Mouse (Mus musculus) embryonic stem cell, embryonic (primary cell): Measurements from ENCODE around the gene Pcid2.

Source experiments
- CTCF ChIA-PET, 4 experiments: fragments of 300-600 bp in 2 of 4; fragments of 350-600 bp in 2 of 4; sonication (Branson Sonifier 250); formaldehyde crosslinking; loops; one replicate each; lab custom pipeline; 2022; ENCODE audit warnings: inconsistent platforms in 2 of 4; lab: Charles Lee
- POLR2A ChIA-PET, 4 experiments: fragments of 300-600 bp in 2 of 4; fragments of 350-600 bp in 2 of 4; sonication (Branson Sonifier 250); formaldehyde crosslinking; loops; one replicate each; lab custom pipeline; 2022; ENCODE audit warnings: antibody characterized with exemption in 4 of 4, inconsistent platforms in 1 of 4; lab: Charles Lee

The Pcid2 gene

DNA sequence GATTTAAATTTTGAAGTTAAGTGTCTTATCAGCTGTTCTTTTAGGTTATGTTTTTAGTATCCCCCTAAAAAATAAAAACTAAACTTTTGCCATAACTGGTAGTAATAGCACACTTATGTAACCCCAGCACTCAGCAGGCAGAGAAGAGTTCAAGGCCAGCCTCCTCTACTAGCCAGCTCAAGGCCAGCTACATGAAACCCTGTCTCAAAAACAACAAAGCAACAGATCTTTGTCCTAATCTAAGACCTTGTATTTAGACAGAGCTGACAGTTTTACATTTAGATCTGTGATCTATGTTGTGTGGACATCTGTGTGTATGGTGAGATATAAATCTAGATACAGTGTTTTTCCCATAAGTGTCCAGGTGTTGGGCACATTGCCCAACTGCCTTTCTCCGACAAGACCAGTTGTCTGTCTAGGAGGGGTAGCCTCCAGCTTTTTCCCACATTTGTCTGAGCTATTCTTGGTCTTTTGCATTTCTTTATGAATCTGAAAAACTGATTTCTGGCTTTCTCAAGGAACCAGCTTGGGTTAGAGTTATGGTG, 4.2 kb upstream of the Pcid2 start:
- ChIA-PET CTCF (interaction anchor here in 1 of 4 experiments (1.1 kb wide), 1 partner anchor 23 kb away, joined by 3 read pairs; no protein-coding TSS in a partner anchor), POLR2A (interaction anchor here in 2 of 4 experiments (0.6 to 1.5 kb wide), 4 partner anchors 50 to 231 kb away, joined by 3 read pairs; partner anchors contain the start of gene Lamp1 (in 1 of the 2))

DNA sequence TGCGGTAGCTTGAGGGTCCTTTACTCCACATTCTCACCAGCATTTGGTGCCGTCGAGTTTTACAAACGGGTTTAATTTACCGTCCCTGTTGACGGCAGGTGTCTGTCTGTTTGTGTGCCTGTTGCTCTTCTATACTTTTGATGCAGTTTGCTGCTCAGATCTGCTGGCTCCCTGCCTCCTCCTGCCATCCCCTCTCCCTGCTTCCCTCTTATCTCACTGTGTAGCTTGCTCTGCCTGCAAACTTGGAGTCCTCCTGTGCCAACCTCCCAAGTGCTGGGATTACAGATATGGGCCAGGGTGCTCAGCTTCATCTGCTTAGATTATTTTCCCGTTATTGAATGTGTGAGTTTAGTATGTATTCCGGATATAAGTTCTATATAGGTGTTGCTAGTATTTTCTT, 3.7 kb upstream of the Pcid2 start:
- POLR2A ChIA-PET = interaction anchor here in 2 of 4 experiments (1.4 to 1.5 kb wide), 3 partner anchors 50 to 178 kb away, joined by 3 read pairs; partner anchors contain the start of gene Lamp1 (in 1 of the 2)
- CTCF ChIA-PET = interaction anchor here in 1 of 4 experiments (1.1 kb wide), 1 partner anchor 23 kb away, joined by 3 read pairs; no protein-coding TSS in a partner anchor

DNA sequence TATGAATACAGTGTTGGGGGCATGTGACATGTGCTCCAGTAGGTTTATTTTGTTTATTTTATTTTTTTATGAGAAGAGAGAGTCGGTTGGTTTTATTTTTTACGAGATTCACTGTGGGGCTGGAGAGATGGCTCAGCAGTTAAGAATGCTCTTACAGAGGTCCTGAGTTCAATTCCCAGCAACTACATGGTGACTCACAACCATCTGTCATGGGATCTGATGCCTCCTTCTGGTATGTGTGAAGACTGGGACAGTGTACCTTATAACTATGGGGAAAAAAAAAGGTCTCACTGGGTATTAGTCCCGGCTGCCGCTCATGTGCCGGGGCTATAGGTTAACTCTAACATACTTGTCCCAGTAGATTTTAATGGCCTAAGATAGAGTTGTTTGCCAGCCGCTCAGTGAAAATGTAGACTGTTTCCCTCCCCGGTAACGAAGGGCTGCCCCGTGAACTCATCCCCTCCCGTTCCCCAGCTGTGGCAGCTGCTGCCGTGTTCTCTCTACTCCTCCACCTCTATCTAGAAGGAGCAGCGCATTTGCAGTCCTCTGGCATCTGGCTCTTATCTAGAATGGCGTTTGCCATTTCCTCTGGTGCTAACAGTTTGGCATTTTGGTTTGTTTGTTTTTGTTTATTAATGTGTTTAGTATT, 2.9 kb upstream of the Pcid2 start:
- ChIA-PET POLR2A (interaction anchor here in 1 of 4 experiments (1.1 kb wide), 1 partner anchor 50 kb away, joined by 3 read pairs; no protein-coding TSS in a partner anchor), CTCF (no interaction called here)

DNA sequence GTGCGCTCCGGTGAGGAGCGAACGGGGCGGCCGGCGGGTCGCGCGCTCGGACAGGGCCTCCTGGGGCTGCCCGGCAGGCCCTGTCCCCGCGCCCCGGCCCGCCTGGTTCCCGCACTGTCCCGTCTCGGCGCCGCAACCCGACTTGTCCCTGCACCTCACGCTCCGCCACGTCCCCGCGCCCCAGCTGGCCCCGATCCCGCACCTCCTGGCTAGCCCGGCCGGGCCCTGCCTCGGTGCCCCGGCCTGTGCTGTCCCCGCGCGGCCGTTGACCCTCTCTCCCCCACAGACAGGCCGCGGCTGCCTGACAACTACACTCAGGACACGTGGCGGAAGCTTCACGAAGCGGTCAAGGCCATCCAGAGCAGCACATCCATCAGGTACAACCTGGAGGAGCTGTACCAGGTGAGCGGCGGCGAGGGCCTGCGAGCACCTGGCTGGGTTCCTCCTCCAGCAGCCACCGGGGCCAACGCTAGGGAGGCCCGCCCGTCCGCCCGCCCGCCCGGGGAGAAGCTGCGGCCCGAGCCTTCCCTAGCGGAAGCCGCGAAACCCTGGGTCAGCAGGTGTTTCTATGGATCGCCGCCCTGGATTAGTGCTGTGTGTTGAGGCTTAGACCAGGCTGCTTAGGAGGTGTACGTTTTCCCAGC, 771 bp upstream of the Pcid2 start:
- POLR2A ChIA-PET = interaction anchor here in 3 of 4 experiments (0.6 to 2.3 kb wide), 36 partner anchors 10 to 679 kb away, joined by 3 to 12 read pairs (median 4); partner anchors contain the start of genes Lamp1 (in 2 of the 3), Dcun1d2 (in 1 of the 3), Tmco3 (in 1 of the 3) and Upf3a (in 1 of the 3)
- CTCF ChIA-PET = interaction anchor here in 3 of 4 experiments (0.6 to 1.4 kb wide), 5 partner anchors 26 to 186 kb away, joined by 3 to 5 read pairs (median 3); no protein-coding TSS in a partner anchor

DNA sequence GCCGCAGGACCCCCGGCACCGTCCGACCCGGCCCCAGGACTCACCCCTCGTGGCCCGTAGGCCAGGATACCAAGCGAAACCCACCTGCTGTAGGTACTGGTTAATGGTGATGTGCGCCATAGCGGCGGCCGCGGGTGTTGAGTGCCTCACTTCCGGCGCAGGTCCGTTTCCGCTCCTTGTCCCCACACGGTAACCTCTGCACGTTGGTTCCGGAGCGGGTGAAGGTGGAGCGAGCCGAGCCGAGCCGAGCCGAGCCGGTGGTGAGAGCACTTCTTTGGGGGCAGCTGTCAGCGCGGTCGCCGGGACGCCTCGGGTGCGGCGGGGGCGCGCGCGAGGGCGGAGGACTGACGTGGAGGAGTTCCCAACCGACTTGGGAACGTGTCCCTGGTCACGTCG, 570 bp downstream of the Pcid2 start:
- CTCF ChIA-PET = interaction anchor here in 1 of 4 experiments (1.0 kb wide), 1 partner anchor 27 kb away, joined by 3 read pairs; no protein-coding TSS in a partner anchor

DNA sequence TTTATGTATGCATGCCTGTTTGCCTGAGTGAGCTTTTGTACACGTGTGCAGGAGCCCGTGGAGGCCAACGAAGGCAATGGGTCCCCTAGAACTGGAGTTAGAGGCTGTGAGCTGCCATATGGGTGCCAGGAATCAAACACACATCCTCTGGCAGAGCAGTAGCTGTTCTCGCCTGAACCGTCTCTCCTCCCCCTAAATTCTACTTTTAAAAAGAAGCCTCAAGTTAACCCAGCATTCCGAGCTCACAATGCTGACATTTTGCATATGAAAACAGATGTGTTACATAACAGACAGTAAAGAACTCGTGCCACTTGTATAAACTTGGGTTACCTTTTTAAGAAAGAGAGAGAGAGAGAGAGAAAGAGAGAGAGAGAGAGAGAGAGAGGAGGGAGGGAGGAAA, 27.7 kb downstream of the Pcid2 start:
- ChIA-PET CTCF (interaction anchor here in 2 of 4 experiments (0.6 to 0.7 kb wide), 2 partner anchors 90 to 150 kb away, joined by 5 to 6 read pairs; no protein-coding TSS in a partner anchor), POLR2A (interaction anchor here in 3 of 4 experiments (0.6 to 2.0 kb wide), 6 partner anchors 27 to 242 kb away, joined by 3 to 7 read pairs (median 4); partner anchors contain the start of genes Cul4a (in 2 of the 3) and Pcid2 (in 2 of the 3))

More for the DNA sequence above, 570 bp downstream of the Pcid2 start:
- POLR2A ChIA-PET = interaction anchor here in 3 of 4 experiments (0.6 to 2.3 kb wide), 31 partner anchors 8 to 263 kb away, joined by 3 to 12 read pairs (median 4); partner anchors contain the start of genes Dcun1d2 (in 1 of the 3), Lamp1 (in 1 of the 3) and Tmco3 (in 1 of the 3)

DNA sequence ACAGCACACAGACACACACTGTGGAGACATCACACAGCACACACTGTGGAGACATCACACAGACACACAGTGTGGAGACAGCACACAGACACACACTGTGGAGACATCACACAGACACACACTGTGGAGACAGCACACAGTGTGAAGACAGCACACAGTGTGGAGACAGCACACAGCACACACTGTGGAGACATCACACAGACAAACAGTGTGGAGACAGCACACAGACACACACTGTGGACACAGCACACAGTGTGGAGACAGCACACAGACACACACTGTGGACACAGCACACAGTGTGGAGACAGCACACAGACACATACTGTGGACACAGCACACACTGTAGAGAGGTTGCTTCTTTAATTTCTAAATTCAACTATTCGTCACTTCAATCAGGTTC, 29.7 kb downstream of the Pcid2 start:
- POLR2A ChIA-PET = interaction anchor here in 2 of 4 experiments (1.3 to 1.4 kb wide), 2 partner anchors 8 to 31 kb away, joined by 3 read pairs; no protein-coding TSS in a partner anchor
- CTCF ChIA-PET = interaction anchor here in 2 of 4 experiments (0.6 kb wide), 2 partner anchors 400 to 816 kb away, joined by 3 to 5 read pairs; no protein-coding TSS in a partner anchor

DNA sequence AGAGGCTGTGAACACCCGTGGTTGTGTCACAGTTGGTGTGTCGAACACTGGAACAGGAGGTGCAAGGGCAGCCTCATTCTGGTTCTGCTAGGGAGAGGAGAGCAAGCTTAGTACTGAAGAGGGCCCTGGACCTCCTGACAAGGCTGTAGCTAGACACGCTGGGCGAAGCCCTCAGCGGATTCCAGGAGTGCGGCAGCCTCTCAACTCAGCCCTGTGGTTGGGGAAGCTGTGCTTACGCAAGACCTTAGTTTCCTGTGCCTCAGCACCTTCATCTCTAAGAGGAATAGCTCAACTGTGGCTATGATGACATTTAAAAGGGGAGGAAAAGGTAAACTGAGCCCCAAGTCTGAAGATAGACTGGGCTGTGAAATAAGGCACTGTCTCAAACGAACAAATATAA, 30.2 kb downstream of the Pcid2 start:
- POLR2A ChIA-PET = interaction anchor here in 2 of 4 experiments (0.5 to 1.3 kb wide), 5 partner anchors 11 to 941 kb away, joined by 3 to 4 read pairs (median 3); no protein-coding TSS in a partner anchor
- CTCF ChIA-PET = interaction anchor here in 1 of 4 experiments (0.6 kb wide), 1 partner anchor 816 kb away, joined by 5 read pairs; no protein-coding TSS in a partner anchor

DNA sequence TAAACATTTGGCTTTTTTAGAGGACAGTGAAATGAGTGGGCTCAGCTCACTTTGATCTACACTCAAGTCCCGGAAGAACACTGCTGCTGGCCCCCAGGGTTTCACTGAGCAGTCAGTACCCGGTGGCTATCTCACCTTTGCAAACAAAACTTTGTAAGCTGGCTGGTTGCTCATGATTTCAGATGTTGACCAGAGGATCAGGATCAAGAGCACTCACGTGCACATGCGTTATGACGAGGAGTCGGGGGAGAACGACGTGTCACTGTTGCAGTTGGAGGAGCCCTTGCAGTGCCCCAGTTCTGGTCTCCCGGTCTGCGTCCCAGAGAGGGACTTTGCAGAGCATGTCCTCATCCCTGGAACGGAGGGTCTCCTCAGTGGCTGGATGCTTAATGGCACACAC, 32.0 kb downstream of the Pcid2 start:
- CTCF ChIA-PET = no interaction called here
- POLR2A ChIA-PET = interaction anchor here in 2 of 4 experiments (0.6 to 2.0 kb wide), 4 partner anchors 21 to 146 kb away, joined by 3 to 6 read pairs (median 6); no protein-coding TSS in a partner anchor

DNA sequence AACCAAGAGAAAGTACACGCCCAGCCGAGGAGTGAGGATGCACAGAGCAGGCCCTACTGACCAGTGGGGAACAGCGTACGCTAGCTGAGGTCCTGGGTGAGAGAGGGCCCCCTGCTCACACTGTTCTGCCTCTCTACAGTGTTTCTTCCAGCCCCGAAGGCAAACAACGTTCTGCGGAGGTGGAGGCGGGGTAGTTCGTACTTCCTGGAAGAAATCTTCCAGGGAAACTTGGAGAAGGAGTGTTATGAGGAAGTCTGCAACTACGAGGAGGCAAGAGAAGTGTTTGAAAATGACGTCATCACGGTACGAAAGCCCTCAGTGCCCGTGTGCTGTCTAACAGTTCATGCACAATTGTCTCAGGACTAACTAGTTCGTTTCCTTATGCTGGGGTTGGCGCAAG, 42.1 kb downstream of the Pcid2 start:
- POLR2A ChIA-PET = no interaction called here
- CTCF ChIA-PET = no interaction called here

DNA sequence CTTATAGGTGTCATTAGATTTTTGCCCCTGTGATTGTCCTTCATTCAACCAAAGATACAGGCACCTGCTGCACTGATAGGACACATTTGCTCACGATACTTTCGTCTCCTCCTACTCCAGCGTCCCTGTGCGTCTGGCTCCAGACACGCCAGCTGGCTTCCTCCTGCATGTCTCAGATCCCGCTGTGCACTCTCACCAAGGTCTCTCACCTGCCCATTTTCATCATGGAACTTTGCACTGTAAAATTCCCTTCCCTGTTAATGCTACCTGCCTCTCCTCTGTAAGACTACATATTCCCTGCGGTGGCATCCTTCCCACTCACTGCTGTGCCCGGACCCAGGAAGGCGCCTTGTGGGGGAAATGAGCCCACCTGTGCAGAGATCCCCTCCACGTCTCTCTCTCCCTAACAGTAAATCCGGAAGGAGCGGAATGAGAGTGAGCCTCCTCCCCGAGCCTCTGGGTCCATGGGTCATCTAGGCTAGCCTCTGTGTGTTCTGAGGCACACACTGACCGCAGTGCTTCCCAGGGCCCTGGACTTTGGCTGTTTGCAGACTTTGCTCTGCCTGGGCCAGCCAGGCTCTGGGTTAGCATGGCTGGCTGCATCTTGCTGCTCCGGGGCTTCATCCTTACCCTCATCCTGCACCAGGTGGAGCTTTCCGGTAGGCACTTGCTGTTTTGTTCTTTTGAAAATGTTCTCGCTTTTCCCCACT, 44.7 kb downstream of the Pcid2 start, which contains the start of gene Proz:
Proz (plus strand) TSS at position 474 of the 710 bp plus-strand sequence.
- POLR2A ChIA-PET = interaction anchor here in 1 of 4 experiments (0.6 to 1.1 kb wide), 7 partner anchors 10 to 389 kb away, joined by 3 to 4 read pairs (median 3); no protein-coding TSS in a partner anchor

DNA sequence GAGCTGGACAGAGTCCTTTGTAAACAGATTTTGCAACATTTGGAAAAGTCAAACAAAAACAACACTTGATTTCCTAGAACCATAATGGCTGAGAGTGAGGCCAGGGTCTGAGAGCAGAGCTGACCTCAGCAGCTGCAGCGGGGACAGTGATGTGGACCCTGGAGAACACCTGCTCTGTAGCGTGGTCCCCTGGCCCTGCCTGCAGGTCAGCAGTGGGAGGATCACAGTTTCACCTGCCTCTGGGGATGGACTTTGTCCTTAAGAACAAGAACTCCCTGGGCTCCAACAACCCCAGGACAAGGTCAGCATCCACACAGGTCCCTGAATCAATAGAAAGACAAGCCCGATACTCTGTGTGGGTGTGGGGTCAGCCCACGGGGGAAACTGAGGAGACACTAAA, 47.9 kb downstream of the Pcid2 start:
- CTCF ChIA-PET = interaction anchor here in 1 of 4 experiments (0.6 kb wide), 2 partner anchors 14 to 638 kb away, joined by 3 to 7 read pairs; no protein-coding TSS in a partner anchor

More for the DNA sequence above, 44.7 kb downstream of the Pcid2 start, which contains the start of gene Proz:
- CTCF ChIA-PET = no interaction called here

DNA sequence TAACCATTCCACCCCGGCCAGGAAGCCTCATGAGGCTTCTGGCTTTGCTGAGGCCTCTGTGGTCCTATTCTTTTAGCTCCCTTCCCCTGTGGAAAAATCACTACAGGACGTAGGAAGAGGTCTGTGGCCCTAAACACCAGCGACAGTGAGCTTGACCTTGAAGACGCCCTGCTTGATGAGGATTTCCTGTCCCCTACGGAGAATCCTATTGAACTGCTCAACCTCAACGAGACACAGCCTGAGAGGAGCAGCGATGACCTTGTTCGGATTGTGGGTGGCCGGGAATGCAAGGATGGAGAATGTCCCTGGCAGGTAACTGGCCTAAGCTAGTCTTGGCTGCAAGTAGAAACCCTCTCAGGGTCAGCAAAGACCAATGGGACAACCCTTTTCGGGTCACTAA, 54.7 kb downstream of the Pcid2 start:
- CTCF ChIA-PET = no interaction called here
- POLR2A ChIA-PET = interaction anchor here in 3 of 4 experiments (0.6 to 1.7 kb wide), 4 partner anchors 9 to 53 kb away, joined by 3 to 4 read pairs (median 4); no protein-coding TSS in a partner anchor

More for the DNA sequence above, 47.9 kb downstream of the Pcid2 start:
- POLR2A ChIA-PET = no interaction called here

DNA sequence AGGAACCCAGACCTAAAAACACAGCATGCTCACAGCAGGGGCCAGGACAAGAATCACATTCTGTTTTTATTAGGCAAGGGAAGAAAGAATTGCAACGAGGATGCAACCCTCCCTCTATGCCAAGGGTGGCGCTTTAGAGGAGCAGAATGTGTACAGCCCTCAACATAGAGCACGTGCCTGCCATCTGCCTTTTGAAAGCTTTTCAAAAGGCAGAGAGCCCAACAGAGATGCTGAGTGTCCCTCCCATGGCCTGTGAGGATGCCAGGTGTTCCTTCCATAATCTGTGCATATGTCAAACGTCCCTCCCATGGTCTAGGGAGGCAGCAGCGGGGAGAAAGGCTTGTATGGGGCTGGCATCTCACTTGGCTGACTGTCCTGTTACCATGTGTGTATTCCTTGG, 57.6 kb downstream of the Pcid2 start:
- ChIA-PET CTCF (no interaction called here), POLR2A (no interaction called here)

DNA sequence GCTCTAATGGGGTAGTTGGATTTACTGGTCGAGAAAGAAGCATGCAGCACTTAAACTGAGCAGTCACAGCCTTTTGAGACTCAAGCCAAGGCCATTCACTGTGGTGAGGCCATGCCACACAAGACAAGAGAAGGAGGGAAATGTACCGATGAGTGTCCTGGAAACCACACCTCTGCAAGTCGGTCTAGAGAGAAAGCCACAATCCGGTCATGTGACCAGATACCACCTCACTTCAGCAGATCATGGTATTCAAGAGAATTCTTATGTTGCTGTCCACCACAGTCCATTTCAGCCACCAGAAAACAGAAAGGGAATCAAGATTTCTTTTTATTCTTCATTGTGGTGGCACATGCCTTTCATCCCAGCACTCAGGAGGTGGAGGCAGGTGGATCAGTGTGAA, 63.8 kb downstream of the Pcid2 start:
- POLR2A ChIA-PET = interaction anchor here in 1 of 4 experiments (0.5 kb wide), 1 partner anchor 1025 kb away, joined by 3 read pairs; no protein-coding TSS in a partner anchor
- CTCF ChIA-PET = interaction anchor here in 1 of 4 experiments (0.6 kb wide), 1 partner anchor 91 kb away, joined by 3 read pairs; no protein-coding TSS in a partner anchor

DNA sequence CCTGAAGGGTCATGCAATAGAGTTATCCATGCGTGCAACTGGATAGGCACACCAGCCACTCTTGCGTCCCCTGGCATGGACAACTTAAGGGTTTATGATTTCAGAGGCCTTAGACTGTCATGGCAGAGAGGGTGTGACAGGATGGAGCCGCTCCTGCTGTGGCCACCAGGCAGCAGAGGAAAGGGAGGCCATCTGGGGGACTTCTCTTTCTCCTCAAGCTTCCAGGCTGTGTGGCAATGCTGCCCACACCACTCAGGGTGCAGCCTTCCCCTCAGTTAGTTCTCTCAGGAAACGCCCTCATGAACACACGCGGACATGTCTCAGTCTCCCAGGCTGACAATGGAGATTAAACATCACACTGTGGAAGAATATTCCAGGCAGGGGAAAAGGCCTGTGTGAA, 66.2 kb downstream of the Pcid2 start:
- POLR2A ChIA-PET = interaction anchor here in 1 of 4 experiments (0.5 kb wide), 1 partner anchor 746 kb away, joined by 3 read pairs; the partner anchor contains the start of gene Upf3a
- CTCF ChIA-PET = no interaction called here

DNA sequence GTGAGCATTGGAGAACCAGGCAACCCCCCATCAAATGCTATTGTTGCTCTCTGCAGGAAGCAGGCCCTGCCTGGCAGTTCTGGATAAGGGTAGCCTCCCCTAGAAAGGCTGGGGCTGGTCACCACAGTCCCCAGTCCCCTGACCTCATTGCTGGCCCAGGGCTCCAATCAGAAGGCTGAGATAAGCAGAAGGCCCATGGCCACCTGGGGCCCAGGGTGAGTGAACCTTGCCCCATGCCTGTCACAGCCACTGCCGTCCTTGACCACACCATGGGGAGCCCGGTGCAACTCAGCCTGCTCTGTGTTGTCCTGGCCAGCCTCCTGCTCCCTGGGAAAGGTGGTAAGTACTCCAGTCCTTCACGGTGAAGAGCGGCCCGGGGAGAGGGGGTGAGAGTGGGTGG, 67.7 kb downstream of the Pcid2 start:
- POLR2A ChIA-PET = no interaction called here
- CTCF ChIA-PET = no interaction called here
